Mouse (Mus musculus) heart, embryonic 13.5 days (tissue): ENCODE results near the gene Duox1. TPM values are rescaled to one million over a fixed set of nuclear protein-coding genes. Genes with fewer than 3 reads are reported as not detected.

Source experiments
- ATAC-seq: fragments of 200-750 bp; cut with Nextera tagmentation; 2 replicates; pipeline ENCODE4 v1.8.0; 2017; ENCODE audit warnings: moderate TSS enrichment; ENCODE audit not compliant: insufficient number of reproducible peaks, low FRiP score, low TSS enrichment; ENCODE audit errors: extremely low read depth
- H3K27ac ChIP-seq: fragments of 300-500 bp; sonication (generic); replicated peaks from 2 replicates; pipeline ENCODE4 v1.5.1; 2015; ENCODE audit warnings: moderate library complexity, mild to moderate bottlenecking, inconsistent platforms
- H3K27me3 ChIP-seq: fragments of 300-500 bp; sonication (generic); replicated peaks from 2 replicates; pipeline ENCODE4 v1.6.1; 2015; ENCODE audit warnings: mild to moderate bottlenecking, inconsistent platforms
- H3K36me3 ChIP-seq: fragments of 300-500 bp; sonication (generic); 2 replicates; pipeline ENCODE4 v1.6.1; 2015; ENCODE audit warnings: mild to moderate bottlenecking, inconsistent platforms
- H3K4me1 ChIP-seq: fragments of 300-500 bp; sonication (generic); 2 replicates; pipeline ENCODE4 v1.6.1; 2015; ENCODE audit warnings: inconsistent platforms
- H3K4me2 ChIP-seq: fragments of 300-500 bp; sonication (generic); 2 replicates; pipeline ENCODE4 v1.6.1; 2015; ENCODE audit warnings: inconsistent platforms, mild to moderate bottlenecking, moderate library complexity
- H3K4me3 ChIP-seq: fragments of 300-500 bp; sonication (generic); 2 replicates; pipeline ENCODE4 v1.5.1; 2015; ENCODE audit warnings: moderate library complexity, mild to moderate bottlenecking, inconsistent platforms
- H3K9ac ChIP-seq: fragments of 300-500 bp; sonication (generic); 2 replicates; pipeline ENCODE4 v1.6.1; 2015; ENCODE audit warnings: inconsistent platforms, mild to moderate bottlenecking, moderate library complexity
- H3K9me3 ChIP-seq: fragments of 300-500 bp; sonication (generic); 2 replicates; pipeline ENCODE4 v1.6.1; 2016; ENCODE audit warnings: inconsistent platforms
- WGBS: fragments of 180-500 bp; shearing (Covaris S2); methylation state at CpG from one replicate; pipeline ENCODE4 v1.1.7; 2015; ENCODE audit warnings: mixed read lengths; 5-methylcytosine and 5-hydroxymethylcytosine counted together
- polyA plus RNA-seq: library from polyadenylated mRNA; unstranded; fragments of >200 nt; fragmentation: Nextera tagmentation; extraction: Ambion mirVana; gene quantifications from 2 replicates; pipeline ENCODE4 v1.2.1, GENCODE M21; 2015

Duox1 gene
- polyA plus RNA-seq, 1 experiment from 2014 or later: not detected

DNA sequence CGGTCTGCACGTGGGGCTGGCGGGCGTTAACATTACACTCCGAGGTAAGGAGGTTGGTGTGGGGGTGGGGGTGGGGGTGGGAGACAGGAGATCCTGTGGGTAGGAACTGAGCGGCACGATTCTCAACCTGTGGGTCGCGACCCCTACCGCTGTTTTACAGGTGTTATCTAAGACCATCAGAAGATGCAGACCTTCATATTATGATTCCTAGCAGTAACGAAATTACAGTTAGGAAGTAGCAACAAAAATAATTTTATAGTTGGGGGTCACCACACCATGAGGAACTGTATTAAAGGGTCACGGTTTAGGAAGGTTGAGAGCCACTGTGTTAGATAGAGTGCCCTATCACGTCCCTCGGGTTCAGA is 14.8 kb upstream of the Duox1 start:
- Histone ChIP-seq H3K27me3 (peaks cover 99% of the 10 kb centered on the region), H3K4me1 (peaks cover 53% of the 10 kb centered on the region), H3K27ac (no peak overlapping the region), H3K9me3 (no peaks in the 10 kb centered on the region), H3K9ac (no peak overlapping the region), H3K36me3 (no peaks in the 10 kb centered on the region), H3K4me2 (peak overlapping the region; percentile 79), H3K4me3 (peak overlapping the region; percentile 49)
- 4% methylated on average over 14 of the region's 14 CpGs for WGBS
- ATAC-seq: no peak

DNA sequence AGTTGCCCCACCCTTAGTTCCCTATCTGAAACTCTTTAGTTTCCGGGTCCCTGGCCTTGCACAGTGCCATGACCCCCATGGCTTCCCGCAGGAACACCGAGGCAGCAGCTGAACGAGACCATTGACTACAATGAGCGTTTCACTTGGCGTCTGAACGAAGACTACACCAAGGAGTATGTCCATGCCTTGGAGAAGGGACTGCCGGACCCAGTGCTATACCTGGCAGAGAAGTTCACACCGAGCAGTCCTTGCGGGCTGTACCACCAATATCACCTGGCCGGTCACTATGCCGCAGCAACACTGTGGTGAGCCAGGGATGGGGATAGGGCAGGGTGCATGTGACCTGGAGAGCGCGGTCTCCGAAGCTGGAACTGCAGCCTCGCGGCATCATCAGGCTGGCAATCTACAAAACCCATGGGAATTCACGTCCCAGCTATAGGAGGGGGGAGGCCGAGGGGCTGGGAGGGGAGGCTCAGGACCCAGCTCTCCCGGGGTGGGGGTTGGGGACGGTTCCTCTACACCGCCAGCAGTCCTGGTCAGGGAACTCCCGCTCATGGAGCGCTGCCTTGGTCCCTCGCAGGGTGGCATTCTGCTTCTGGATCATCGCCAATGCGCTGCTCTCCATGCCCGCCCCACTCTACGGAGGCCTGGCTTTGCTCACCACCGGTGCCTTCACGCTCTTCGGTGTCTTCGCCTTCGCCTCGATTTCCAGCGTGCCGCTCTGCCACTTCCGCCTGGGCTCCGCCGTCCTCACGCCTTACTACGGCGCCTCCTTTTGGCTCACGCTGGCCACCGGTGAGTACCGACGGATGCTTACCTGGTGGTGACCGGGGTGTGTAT is 14.2 kb upstream of the Duox1 start:
- Histone ChIP-seq H3K36me3 (no peaks in the 10 kb centered on the region), H3K9ac (peak overlapping the region; percentile 71), H3K4me2 (peak overlapping the region; percentile 79), H3K4me1 (peaks cover 53% of the 10 kb centered on the region), H3K4me3 (peak overlapping the region; percentile 49), H3K9me3 (no peaks in the 10 kb centered on the region), H3K27ac (no peak overlapping the region), H3K27me3 (peaks cover 99% of the 10 kb centered on the region)
- 2% methylated on average over 48 of the region's 48 CpGs for WGBS
- ATAC-seq: no peak

DNA sequence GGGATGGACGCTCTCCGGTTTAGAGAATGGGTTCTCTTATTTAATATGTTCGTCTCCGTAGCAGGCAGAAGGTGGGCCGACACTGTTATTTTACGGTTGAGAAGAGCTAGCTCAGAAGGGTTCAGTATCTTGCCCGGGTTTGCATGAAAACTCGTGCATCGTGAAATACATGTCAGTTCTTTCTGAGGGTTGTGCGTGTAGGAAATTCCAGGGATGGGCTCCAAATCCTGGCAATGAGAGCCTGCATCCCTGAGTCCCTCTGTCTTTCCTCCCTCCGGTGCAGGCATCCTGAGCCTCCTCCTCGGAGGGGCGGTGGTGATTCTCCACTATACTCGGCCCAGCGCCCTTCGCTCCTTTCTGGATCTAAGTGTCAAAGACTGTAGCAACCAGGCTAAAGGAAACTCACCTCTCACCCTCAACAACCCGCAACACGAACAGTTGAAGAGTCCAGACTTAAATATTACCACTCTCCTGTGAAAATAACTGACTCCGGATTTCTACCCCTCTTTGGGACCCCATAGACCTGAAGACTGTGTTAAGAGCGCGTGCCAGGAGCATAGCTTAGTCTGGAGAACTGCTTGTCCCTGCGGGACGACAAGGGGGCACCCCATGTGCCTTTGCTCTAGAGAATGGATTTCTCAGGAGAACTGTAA is 13.4 kb upstream of the Duox1 start:
- H3K27me3 ChIP-seq: peaks cover 99% of the 10 kb centered on the region
- H3K27ac ChIP-seq: no peak overlapping the region
- H3K9ac ChIP-seq: peak overlapping the region; percentile 71; the same call in 1 of the 2 replicates
- H3K4me3 ChIP-seq: peak overlapping the region; percentile 49
- H3K4me1 ChIP-seq: peaks cover 48% of the 10 kb centered on the region
- H3K4me2 ChIP-seq: peak overlapping the region; percentile 79
- no peaks in the 10 kb centered on the region for H3K36me3 ChIP-seq
- no peaks in the 10 kb centered on the region for H3K9me3 ChIP-seq
- WGBS: 10% methylated on average over 23 of the region's 23 CpGs
- no peak for ATAC-seq

DNA sequence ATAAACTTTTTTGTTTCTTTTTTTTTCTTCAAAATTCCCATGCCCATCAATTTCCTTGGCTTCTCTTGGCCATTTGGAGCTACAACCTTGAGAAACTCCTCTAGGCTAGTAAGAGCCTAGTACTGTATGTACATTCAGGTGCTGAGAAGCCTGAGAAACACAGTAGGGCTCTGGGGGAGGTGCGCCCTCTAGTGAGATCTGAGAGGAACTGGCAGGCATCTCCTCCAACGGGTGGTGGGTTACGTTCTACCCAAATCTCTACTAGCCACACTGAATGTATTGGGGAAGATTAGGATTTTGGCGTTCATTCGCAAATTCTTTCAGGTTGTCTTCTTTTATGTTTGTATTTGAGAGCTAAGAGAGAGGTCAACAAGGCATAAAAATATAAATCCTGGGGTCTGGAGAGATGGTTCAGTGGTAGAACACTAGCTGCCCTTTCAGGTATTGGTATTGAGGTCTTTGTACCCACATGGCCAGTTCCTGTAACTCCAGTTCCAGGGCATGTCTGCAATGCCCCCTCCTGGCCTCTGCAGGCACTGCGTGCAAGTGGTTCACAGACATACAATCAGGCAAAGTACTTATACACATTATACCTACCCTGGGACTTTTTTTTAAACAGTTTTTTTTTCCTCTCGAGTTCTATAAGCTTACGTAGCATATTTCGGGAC is 12.8 kb upstream of the Duox1 start:
- H3K4me1 ChIP-seq: peaks cover 41% of the 10 kb centered on the region
- whole genome bisulfite sequencing: 5% methylated on average over 9 of the region's 9 CpGs
- no peak for ATAC-seq

DNA sequence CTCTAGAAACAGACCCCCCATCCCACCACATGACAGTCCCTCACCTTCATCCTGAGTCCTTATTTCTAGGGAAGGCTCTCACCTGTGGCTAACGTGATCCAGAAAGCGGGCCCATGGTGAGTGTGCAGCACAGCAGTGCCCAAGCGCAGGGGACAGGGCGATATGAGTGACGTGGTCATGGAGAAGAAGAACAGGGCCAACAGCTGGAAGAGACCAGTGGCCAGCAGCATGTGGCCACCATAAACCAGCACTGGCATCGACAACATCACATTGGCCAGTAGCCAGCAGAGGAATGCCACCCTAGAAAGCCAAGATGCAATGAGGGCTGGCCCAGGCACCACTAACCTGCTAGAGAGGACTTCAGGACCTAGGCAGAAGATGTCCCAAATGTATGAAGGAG is 10.9 kb upstream of the Duox1 start:
- no peaks in the 10 kb centered on the region for H3K36me3 ChIP-seq
- 79% methylated on average over 6 of the region's 6 CpGs for WGBS
- H3K4me1 ChIP-seq: peaks cover 24% of the 10 kb centered on the region
- no peak for ATAC-seq
- peaks cover 98% of the 10 kb centered on the region for H3K27me3 ChIP-seq
- H3K9ac ChIP-seq: no peak overlapping the region
- no peak overlapping the region for H3K4me2 ChIP-seq
- no peak overlapping the region for H3K4me3 ChIP-seq
- no peaks in the 10 kb centered on the region for H3K9me3 ChIP-seq
- H3K27ac ChIP-seq: no peak overlapping the region

More for the DNA sequence above, 12.8 kb upstream of the Duox1 start:
- Histone ChIP-seq H3K9me3 (no peaks in the 10 kb centered on the region), H3K4me3 (no peak overlapping the region), H3K36me3 (no peaks in the 10 kb centered on the region), H3K9ac (no peak overlapping the region), H3K27me3 (peaks cover 99% of the 10 kb centered on the region), H3K4me2 (no peak overlapping the region), H3K27ac (no peak overlapping the region)

DNA sequence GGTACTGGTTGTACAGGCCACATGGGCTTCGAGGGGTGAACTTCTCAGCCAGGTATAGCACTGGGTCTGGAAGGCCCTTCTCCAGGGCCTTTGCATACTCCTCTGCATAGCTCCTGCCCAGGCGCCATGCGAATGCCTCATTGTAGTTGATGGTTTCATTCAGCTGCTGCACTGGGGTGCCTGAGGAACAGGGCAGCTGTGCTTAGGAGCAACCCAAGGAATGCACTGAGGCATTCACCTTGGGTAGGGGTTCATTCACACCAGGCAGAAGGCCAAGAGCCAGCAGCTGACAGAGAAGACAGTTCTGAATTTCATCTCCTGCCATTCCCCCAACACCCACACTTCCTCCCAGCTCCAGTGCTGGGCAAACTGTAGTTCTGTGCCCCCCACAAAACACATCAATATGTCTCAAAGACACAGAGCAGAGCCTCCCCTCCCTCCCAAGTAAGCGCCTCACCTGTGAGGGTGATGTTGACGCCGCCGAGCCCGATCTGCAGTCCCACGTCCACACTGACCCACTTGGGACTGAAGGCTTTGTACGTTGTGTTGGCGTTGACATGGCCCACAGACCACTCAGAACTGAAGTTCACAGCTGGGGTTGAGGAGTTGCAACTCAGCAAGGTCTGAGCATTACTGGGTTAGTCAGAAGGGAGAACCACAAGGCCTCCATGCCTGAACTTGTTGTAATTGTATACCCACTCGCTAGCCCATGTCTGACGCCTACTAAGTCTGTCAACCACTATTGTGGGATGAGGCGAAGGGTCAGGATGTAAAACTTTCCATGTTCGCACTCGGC is 10.2 kb upstream of the Duox1 start:
- Histone ChIP-seq H3K4me2 (no peak overlapping the region), H3K4me3 (no peak overlapping the region), H3K27ac (no peak overlapping the region), H3K9me3 (no peaks in the 10 kb centered on the region), H3K27me3 (peaks cover 97% of the 10 kb centered on the region), H3K9ac (no peak overlapping the region), H3K36me3 (no peaks in the 10 kb centered on the region), H3K4me1 (peaks cover 21% of the 10 kb centered on the region)
- no peak for ATAC-seq
- WGBS: 77% methylated on average over 16 of the region's 16 CpGs

DNA sequence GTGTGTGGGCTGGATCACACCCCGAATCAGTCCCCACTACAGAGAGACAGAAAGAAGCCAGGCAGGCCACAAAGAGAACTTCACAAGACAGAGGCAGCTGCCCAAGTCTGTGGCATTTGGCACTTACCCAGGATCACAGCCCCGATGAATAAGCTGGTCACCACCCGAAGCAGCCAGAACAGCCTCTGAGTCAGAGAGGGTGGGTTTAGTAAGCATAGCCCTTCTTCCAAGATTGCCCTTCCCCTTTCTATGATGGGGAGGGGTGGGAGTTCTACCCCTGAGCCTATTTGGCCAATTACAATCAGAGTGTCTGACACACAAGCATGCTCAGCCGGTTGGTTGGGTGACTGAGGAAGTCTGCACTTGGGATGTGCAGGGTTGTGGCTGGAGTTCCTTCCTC is 9.3 kb upstream of the Duox1 start:
- H3K4me1 ChIP-seq: peaks cover 12% of the 10 kb centered on the region
- no peak overlapping the region for H3K9ac ChIP-seq
- H3K27me3 ChIP-seq: peaks cover 97% of the 10 kb centered on the region
- no peaks in the 10 kb centered on the region for H3K9me3 ChIP-seq
- no peak; the same call in 1 of the 2 replicates for ATAC-seq
- H3K4me2 ChIP-seq: no peak overlapping the region
- H3K36me3 ChIP-seq: no peaks in the 10 kb centered on the region
- H3K4me3 ChIP-seq: no peak overlapping the region
- 51% methylated on average over 4 of the region's 4 CpGs for WGBS
- no peak overlapping the region for H3K27ac ChIP-seq

DNA sequence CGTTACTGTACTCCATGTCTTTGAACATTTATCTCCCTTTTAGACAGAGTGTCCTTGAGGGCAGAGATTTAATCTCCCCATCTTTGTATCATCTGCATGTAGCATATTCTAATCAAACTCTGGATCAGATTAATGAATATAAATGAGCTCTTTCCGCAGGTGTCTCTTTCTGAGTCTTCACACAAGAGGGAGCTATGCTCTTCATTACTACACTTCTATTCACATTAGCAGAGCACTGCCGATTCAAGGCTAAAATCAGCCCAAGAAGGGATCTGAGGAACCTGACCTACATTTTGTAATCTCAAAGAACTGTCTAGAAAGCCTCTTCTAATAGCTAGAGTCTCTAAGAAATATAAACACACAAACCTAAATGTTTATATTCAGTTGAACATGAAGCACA is 5.8 kb upstream of the Duox1 start:
- no peak overlapping the region for H3K9ac ChIP-seq
- H3K9me3 ChIP-seq: no peaks in the 10 kb centered on the region
- no peaks in the 10 kb centered on the region for H3K36me3 ChIP-seq
- H3K4me1 ChIP-seq: peaks cover 10% of the 10 kb centered on the region
- H3K27me3 ChIP-seq: peaks cover 98% of the 10 kb centered on the region
- no peak overlapping the region for H3K4me2 ChIP-seq
- no peak overlapping the region for H3K27ac ChIP-seq
- no peak overlapping the region for H3K4me3 ChIP-seq
- no peak for ATAC-seq
- WGBS: 40% methylated on average over 3 of the region's 3 CpGs

DNA sequence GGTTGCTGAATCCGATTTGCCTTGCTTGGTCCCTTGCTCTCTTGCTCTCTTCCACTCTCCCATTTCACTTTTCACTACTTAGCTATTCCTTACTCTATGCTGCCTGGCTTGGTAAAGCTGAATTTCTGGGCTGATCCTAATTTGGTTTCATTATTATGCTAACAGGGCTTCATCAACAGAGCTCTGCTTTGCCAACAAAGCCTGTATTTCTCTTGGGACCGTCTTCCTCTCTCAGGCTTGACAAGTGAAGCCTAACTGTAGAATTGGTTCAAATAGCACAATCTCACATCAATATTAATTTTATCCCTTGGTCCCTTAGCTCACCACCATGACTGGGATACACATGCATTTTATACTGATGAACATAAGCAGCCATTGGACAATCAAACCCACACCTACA is 3.9 kb upstream of the Duox1 start:
- H3K4me2 ChIP-seq: no peak overlapping the region
- H3K27ac ChIP-seq: no peak overlapping the region
- no peak overlapping the region for H3K4me3 ChIP-seq
- H3K9me3 ChIP-seq: no peaks in the 10 kb centered on the region
- H3K27me3 ChIP-seq: peaks cover 98% of the 10 kb centered on the region
- no peak for ATAC-seq
- no peaks in the 10 kb centered on the region for H3K36me3 ChIP-seq
- WGBS: 43% methylated on average over 2 of the region's 2 CpGs
- no peak overlapping the region for H3K9ac ChIP-seq
- peaks cover 10% of the 10 kb centered on the region for H3K4me1 ChIP-seq

DNA sequence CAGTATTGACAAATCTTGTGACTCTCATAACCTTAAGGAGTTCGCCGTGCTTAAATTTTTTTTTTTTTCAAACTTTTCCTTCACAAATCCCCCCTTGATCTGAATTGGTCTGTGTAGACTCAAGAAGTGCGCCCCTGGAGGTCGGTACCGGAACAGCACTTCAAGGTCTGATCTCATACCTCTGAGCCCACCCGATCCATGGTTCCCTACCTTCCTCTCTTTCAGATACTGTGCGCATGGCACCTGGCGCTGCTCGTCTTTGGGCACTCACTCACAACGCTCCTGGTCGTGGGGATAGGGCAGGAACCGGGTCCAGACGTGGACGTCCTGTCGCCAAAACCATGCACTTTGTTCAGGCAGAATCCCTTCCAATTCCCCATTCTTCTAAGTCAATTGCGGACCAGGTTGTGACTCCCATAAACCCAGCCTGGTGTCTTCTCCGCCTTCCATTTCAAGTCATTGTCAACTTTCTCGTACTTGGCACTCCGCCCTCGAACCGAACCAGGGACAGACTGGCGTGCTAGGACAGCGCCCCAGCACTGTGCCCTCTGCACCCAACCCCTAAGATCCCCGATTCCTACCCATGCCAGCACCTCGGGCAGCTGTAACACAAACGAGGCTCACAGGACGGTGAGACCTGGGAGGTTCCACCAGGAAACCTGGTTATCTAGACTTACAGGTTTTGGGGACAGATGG is 2.6 kb upstream of the Duox1 start:
- ATAC-seq: no peak
- peak overlapping the region; percentile 66 for H3K4me2 ChIP-seq
- peaks cover 98% of the 10 kb centered on the region for H3K27me3 ChIP-seq
- WGBS: 3% methylated on average over 27 of the region's 27 CpGs
- peaks cover 10% of the 10 kb centered on the region for H3K4me1 ChIP-seq
- no peak overlapping the region for H3K9ac ChIP-seq
- no peaks in the 10 kb centered on the region for H3K36me3 ChIP-seq
- peak overlapping the region; percentile 40 for H3K4me3 ChIP-seq
- no peak overlapping the region for H3K27ac ChIP-seq
- no peaks in the 10 kb centered on the region for H3K9me3 ChIP-seq
